Mouse (Mus musculus): ENCODE measurements around the gene Lce3c. TPM values are rescaled to one million over a fixed set of nuclear protein-coding genes. Genes with fewer than 3 reads are reported as not detected.

Lce3c gene
- not detected for total RNA-seq (2021)
- long read RNA-seq, experiment 1, partial matches to known transcripts = 0 of 1 reads
- long read RNA-seq, experiment 1, other reads (novel, unspliced or antisense) = 0 of 1 reads
- long read RNA-seq, experiment 2 = 0 reads

DNA sequence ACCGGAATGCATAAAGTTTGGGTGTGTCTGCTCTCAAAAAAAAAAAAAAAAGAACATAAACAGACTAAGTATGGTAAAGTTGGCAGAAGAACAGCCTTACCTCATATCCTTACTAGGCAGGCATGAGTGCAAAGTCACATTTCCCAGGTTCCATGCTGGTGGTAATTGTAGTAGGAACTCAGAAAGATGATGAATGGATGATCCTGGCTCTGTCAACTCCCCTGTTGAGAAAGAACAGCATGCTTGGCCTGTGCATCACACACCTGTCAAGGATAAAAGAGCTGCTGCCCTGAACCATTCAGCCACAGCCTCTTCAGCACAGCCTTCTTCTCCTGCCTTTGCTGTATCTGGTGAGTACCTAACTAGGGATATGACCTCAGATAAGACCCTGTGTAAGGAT, at the start of gene Lce3c:
Gene Lce3c, plus strand, starts transcription at position 301 of the 400 bp plus-strand sequence.
- no peak for DNase-seq (ENCODE audit: low spot score in 2 of 2)

DNA sequence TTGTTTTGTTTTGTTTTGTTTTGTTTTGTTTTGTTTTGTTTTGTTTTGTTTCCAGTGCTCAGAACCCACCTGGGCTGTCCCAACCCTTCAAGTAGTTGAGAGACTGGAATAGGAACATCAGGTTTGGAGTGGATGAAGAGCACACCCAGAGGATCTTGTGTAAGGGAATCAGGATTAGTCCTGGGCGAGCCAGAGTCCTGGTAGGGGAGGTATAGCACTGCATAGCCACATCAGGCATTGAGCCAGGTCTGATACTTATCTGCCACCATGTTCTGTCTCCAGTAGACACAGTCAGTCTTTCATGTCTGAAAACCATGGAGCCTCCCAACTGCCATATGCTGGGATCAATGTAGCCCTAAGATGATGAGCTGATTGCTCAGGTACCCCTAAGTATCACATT, 49.8 kb upstream of the Lce3c start:
- DNase-seq (ENCODE audit: low spot score in 2 of 2) = no peak

DNA sequence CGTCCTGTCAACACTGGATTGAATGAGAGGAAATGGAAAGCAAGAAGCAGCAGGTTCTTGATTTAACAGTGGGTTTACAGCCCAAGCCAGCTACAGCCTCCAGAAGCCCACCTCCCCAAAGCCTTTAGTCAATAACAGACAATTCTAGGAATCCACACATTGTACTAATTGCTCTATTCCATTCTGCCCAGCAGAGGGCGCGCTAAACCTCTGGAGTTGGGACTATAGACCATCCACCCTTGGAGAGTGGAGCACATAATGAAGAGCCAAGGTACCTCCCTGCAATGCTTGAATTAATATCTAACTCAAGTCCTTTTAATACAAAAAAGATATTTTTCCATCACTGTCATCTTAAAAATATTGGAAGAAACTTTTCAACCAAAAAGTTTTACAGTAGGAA, 41.3 kb upstream of the Lce3c start:
- DNase-seq (ENCODE audit: low spot score in 2 of 2) = peak in 1 of 2 experiments; percentile 14

DNA sequence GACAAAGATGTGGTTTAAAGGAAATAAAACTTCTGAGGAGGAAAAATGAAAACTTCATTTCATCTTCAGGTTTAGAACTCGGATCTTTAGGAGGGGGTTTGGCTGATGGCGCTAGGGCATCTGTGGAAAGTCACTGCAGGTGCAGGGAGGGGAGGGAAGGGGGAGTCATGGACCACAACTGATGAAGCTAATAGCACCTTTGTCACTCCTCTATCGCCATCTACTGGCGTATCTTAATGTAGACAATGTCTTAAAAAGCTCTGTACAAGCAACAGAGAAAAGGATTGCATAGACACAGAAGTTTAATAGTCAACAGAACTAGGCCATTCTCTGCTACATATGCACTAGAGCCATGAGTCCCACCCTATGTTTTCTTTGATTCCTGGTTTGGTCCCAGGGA, 40.6 kb upstream of the Lce3c start:
- DNase-seq (ENCODE audit: low spot score in 2 of 2) = no peak

DNA sequence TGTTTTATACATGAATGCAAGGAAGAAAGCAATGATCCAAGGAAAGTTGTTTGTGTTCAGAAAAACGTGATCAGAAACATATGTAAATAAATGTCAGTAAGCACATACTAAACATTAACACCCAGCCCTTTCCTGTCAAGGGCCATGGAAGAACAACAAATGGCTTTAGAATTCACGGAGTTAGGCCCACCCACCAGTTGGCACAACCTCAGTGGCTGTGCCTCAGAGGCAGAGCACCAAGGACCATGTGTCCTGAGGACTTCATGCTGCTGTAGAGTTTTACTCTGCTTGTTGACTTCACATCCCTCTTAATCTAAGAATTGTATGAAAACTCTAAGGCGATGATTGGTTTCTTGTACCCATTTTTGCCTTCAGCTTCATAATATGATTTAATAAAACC, 39.1 kb upstream of the Lce3c start:
- DNase-seq (ENCODE audit: low spot score in 2 of 2) = no peak

DNA sequence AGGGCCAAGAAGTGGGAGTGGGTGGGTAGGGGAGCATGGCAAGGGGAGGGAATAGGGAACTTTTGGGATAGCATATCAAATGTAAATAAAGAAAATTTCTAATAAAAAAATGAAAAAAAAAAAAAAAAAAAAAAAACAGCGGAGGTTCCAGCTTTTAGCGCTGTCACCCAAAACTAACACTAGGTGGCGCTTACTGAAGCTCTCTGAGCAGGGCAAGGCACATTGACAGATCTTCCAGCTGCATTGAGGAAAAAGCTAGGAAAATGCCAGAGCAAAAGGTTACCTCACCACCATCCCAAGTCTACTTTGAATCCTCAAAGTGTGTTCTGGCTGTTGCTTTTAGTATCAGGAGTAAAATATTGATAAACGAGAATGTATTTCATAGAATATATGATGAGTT, 36.7 kb upstream of the Lce3c start:
- DNase-seq (ENCODE audit: low spot score in 2 of 2) = no peak

DNA sequence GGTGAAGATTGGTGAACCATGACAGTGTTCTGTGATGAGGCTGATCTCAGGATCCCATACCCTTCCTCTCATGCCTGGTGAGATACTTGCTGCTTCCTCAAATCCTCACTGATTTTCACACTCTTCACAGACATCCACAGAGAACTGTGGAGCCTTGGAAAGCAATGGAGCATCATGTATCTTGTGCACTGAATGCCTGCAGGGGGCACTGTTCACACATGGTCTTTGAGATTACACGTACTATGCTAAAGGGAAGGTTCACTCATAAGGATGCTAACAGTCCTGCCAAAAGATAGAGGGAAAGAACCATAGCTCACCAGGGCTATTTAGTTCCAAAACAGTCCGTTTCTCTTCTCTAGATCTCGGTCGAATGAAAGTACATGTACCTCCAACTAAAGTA, 23.9 kb upstream of the Lce3c start:
- DNase-seq (ENCODE audit: low spot score in 2 of 2) = no peak

DNA sequence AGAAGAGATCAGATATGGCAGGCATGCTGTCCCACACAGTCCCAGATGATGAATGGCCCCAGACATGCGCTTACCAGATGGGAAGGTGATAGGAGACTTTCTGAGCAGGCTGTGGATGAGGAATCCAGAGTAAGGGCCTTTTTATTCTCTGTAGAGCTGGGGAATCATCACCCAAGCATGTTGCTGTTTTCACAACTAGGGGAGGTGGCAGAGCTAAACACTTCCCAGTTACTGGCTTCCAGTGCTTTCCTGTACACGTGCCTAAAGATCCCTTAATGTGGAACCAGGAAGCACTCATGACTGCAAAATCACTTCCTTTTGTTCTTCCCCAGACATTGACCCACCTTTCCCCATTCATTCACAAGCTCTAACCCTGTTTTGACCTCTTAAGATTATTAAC, 18.2 kb upstream of the Lce3c start, which contains the start of gene Lce3a:
Gene Lce3a, minus strand, starts transcription at position 101 of the 400 bp plus-strand sequence.
- no peak for DNase-seq (ENCODE audit: low spot score in 2 of 2)

DNA sequence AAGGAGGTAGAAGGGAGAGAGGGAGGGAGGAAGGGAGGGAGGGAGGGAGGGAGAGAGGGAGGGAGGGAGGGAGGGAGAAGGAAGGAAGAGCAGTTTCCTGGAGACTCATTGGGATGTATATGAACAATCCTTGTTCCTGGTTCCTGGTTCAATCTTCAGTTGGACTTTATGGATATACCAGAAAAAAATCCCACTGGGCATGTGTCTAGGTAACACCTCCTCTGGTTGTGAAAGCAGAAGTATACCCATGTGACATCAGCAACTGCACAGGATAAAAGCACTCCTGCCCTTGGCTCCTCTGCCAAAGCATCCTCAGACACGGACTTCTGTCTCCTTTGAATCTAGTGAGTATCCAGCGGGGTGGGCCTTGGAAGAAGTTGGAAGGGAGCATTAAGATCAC, 11.6 kb upstream of the Lce3c start, which contains the start of gene Lce3b:
Gene Lce3b, plus strand, starts transcription at position 301 of the 400 bp plus-strand sequence.
- DNase-seq (ENCODE audit: low spot score in 2 of 2) = no peak

DNA sequence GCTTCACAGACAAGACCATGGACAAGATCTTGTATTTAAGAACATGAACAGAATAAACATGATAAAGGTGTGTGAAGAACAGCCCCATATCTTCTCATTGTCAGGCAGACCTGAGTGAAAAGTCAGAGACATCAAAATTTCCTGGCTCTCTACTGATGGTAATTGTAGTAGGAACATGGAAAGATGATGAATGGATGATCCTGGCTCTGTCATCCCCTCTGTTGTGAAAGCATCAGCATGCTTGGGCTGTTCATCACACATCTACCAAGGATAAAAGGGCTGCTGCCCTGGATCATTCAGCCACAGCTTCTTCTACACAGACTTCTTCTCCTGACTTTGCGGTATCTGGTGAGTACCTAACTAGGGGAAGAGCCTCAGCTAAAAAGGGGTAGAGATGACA, 12.8 kb downstream of the Lce3c start, which contains the start of gene Lce3d:
Gene Lce3d, plus strand, starts transcription at position 301 of the 400 bp plus-strand sequence.
- no peak for DNase-seq (ENCODE audit: low spot score in 2 of 2)

DNA sequence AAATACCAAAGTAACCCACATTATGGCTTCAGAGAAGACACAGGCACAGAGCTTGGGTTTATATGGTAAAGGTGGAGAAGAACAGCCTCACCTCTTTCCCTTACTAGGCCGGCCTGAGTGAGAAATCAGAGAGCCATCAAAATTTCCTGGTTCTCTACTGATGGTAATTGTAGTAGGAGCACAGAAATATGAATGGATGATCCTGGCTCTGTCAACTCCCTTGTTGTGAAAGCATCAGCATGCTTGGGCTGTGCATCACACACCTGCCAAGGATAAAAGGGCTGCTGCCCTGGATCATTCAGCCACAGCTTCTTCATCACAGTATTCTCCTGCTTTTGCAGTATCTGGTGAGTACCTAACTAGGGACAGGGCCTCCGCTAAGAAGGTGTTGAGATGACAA, 22.5 kb downstream of the Lce3c start, which contains the start of gene Lce3e:
Gene Lce3e, plus strand, starts transcription at position 301 of the 400 bp plus-strand sequence.
- no peak for DNase-seq (ENCODE audit: low spot score in 2 of 2)

DNA sequence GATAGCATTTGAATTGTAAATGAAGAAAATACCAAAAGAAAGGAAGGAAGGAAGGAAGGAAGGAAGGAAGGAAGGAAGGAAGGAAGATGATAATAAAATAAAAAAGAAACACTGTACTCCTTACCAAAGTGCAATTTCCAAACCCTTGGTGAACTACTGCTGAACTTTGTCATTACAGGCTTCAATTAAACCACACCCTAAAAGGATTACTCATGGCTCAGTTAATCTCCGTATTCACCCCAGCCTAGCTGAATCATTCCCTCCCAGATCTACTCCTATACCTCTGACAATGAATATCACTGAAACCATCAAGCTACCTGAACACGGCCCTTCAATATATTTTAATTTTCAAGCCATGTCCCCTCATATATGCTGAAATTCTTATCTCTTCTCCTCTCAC, 34.2 kb downstream of the Lce3c start:
- DNase-seq (ENCODE audit: low spot score in 2 of 2) = no peak

DNA sequence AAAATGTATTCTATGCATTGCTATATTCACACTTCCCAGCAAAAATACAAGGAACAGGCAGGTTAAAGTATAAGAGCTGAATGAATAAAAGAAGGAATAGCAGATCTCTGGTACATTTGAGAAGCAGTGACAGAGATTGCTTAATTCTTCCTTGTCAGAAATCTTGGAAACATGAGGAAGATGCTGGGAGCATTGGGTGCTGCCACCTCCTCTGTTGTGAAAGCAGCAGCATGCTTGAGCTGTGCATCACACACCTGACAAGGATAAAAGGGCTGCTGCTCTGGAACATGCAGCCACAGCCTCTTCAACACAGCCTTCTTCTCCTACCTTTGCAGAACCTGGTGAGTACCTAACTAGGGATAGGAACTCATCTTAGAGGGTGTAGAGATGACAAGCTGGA, 47.6 kb downstream of the Lce3c start, which contains the start of gene Lce3f:
Gene Lce3f, plus strand, starts transcription at position 301 of the 400 bp plus-strand sequence.
- DNase-seq (ENCODE audit: low spot score in 2 of 2) = no peak

Other genes with a start within 250 kb of the Lce3c start
- not detected for gene Lce1e, start 235.4 kb upstream of the Lce3c start, total RNA-seq (2021)
- gene Lce1f, start 224.1 kb upstream of the Lce3c start, total RNA-seq (2021) = not detected
- gene Gm38119, start 205.4 kb upstream of the Lce3c start, total RNA-seq (2021) = not detected
- not detected for gene Lce1g, start 192.1 kb upstream of the Lce3c start, total RNA-seq (2021)
- gene Lce1h, start 179.4 kb upstream of the Lce3c start, total RNA-seq (2021) = not detected
- gene Lce1i, start 165.6 kb upstream of the Lce3c start, total RNA-seq (2021) = not detected
- gene Lce1j, start 154.0 kb upstream of the Lce3c start, total RNA-seq (2021) = not detected
- gene Lce1k, start 136.6 kb upstream of the Lce3c start, total RNA-seq (2021) = not detected
- gene Kprp, start 117.2 kb upstream of the Lce3c start, total RNA-seq (2021) = under 1 TPM in 1 of 2 experiments, not detected in 1; 0.13 TPM
- not detected for gene Lce1l, start 93.2 kb upstream of the Lce3c start, total RNA-seq (2021)
- not detected for gene 2310050C09Rik, start 74.3 kb upstream of the Lce3c start, total RNA-seq (2021)
- not detected for gene Lce3a, start 18.3 kb upstream of the Lce3c start, total RNA-seq (2021)
- gene Lce3b, start 11.5 kb upstream of the Lce3c start, total RNA-seq (2021) = not detected
- gene Lce3d, start 12.9 kb downstream of the Lce3c start, total RNA-seq (2021) = not detected
- gene Lce3e, start 22.6 kb downstream of the Lce3c start, total RNA-seq (2021) = not detected
- gene Lce3f, start 47.7 kb downstream of the Lce3c start, total RNA-seq (2021) = not detected
- gene Crct1, start 71.2 kb downstream of the Lce3c start, total RNA-seq (2021) = under 1 TPM in 1 of 2 experiments, not detected in 1; 0.52 TPM
- gene Lce1m, start 74.6 kb downstream of the Lce3c start, total RNA-seq (2021) = under 1 TPM in 1 of 2 experiments, not detected in 1; 0.62 TPM
- not detected for gene Gm4858, start 124.3 kb downstream of the Lce3c start, total RNA-seq (2021)
- not detected for gene Crnn, start 200.3 kb downstream of the Lce3c start, total RNA-seq (2021)

All from gastrocnemius, postnatal 4 days (tissue).